Mouse (Mus musculus) left cerebral cortex, adult 9 months (tissue): ENCODE results near the gene Stxbp5.
A peak's percentile ranks its signal among the peaks of the same experiment; 100 is the strongest.

ENCODE experiments used
- DNase-seq, 2 experiments: peaks; one replicate each; pipeline ENCODE4 v3.0.0; 2022; ENCODE audit warnings: low spot score in 2 of 2

Stxbp5 gene

DNA sequence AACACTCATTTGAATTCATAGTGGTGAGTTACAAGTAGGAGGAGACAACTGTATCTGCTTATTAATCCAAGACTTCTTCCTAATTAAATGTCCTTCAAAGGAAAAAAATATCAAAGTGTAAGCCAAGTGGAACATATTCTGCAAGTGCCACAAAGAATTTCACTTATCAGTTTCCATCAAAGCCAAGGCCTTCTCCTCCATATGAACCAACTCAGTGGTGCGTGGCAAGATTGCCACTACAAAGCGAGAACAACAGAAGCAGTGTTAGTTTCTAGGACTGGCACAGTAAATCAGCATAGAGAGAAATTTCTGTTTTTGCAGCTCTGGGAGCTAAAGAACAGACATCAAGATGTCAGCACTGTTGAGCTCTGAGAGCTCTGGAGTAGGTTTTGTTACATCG lies 41.4 kb downstream of the Stxbp5 start:
- DNase-seq, result no peak

DNA sequence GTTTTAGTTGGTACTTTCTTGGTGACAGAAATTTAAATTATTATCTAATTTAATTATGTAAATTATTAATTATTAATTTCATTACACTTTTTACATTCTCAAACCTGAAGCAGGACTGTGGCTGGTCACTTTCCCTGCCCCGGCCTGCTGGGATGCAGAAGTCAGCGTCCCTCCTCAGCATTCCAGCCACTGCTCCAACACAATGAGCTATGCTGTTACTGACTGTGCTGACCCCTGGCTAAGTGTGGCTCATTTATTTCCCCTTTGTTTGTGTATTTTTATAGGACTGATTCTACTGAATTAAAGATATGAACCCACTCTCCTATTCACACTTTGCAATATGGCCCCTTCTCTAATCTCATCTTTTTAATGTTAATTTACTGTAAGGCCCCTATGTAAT lies 43.0 kb downstream of the Stxbp5 start:
- no peak for DNase-seq

DNA sequence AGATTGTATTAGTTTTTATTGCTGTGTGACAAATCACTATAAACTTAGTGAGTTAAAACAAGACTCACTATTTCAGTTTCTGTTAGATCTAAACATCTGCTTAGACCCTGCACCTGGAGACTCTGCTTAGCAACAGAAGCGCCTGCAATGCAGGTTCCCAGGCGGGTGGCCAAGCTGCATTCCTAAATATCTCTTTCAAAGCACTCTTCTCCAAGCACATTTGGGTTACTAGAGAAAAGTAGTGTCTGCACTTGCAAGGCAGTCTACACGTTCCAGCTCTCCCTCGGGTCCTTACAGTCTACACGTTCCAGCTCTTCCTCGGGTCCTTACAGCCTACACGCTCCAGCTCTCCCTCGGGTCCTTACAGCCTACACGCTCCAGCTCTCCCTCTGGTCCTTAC lies 44.1 kb downstream of the Stxbp5 start:
- DNase-seq, result no peak

- no peak for DNase-seq
These were observed 54.5 kb downstream of the Stxbp5 start for GRCm38 (mm10) chr10:9846408-9846807.

GRCm38 (mm10) chr10:9839408-9839807 lies 61.5 kb downstream of the Stxbp5 start:
- no peak for DNase-seq

GRCm38 (mm10) chr10:9834986-9835385 lies 65.9 kb downstream of the Stxbp5 start:
- no peak for DNase-seq

GRCm38 (mm10) chr10:9832937-9833336 lies 67.9 kb downstream of the Stxbp5 start:
- DNase-seq, result no peak

DNA sequence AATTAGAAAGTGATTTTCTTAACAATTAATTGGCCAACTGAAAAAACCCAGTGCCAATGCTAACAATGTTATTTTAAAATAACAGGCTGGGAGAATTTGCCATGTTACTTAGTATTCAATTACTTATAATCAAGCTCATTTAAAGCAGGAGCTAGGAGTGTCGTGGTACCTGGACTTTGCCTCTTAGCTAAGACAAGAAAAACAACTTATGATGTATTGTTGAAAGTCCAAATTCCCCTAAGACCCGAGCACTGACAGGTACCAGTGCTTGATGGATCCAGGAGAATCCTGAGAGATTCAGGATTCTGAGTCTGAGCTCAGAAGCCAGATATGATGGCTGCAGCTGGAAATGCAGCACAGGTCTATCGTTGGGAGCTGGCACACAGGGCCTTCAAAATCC lies 71.1 kb downstream of the Stxbp5 start:
- no peak for DNase-seq

- DNase-seq, result peak in 1 of 2 experiments; percentile 18
These were observed 79.6 kb downstream of the Stxbp5 start for GRCm38 (mm10) chr10:9821299-9821698.

DNA sequence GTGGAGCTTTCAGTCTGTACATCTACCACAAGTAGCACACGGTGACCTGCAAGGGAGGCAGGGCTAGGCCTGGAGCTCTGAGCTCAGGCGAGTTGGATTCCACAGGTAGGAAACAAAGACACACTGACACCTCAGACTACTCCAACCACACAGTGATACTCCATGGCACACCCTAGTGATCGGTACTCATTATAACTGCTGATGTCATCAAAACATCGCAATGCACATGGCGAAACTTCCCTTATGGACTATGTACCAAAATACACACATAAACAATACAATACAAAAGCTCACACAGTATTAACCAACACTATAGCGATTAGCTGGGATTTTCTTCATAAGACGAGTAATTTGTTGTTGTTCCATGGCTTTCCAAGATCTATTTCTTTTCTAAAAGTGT lies 82.3 kb downstream of the Stxbp5 start:
- no peak for DNase-seq

- DNase-seq, result peak in 1 of 2 experiments; percentile 40
These were observed 87.0 kb downstream of the Stxbp5 start for GRCm38 (mm10) chr10:9813926-9814325.

- DNase-seq, result no peak
These were observed 93.3 kb downstream of the Stxbp5 start for GRCm38 (mm10) chr10:9807596-9807995.

DNA sequence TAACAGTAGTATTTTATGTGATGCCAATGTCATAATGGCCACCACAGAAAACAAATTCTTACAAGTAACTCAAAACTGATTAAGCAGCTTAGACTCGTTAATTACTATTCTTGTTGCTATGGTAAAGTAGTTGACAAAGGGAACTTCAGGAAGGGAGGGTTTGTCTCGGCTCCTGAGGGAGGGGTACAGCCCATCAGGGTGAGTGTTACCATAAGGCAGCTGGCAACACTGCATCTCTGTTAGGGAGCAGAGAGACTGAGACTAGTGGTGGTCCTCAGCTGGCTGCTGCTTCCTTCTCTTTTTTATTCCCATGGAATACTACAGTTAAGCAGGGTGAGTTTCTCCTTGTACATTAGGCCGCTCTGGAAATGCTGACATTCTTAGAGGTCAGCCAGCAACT lies 95.5 kb downstream of the Stxbp5 start:
- no peak for DNase-seq

DNA sequence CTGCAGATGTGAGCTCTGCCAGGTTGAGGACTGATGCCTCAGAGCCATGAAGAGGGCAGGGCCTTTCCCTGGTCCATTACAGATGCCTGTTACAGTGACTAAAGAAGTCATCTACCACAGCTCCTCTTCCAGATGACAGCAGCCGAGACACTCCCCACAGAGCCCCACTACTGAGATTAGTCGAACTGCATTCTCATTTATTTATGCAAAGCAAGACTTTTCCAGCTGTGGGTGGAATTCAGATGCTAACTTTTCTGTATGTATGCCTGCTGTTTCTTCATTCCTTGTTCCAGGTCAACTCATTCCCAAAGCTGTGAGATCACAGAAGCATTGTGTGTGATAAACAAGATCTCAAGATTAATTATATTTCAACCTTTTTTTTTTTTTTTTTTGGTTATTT lies 97.8 kb downstream of the Stxbp5 start:
- DNase-seq, result no peak

DNA sequence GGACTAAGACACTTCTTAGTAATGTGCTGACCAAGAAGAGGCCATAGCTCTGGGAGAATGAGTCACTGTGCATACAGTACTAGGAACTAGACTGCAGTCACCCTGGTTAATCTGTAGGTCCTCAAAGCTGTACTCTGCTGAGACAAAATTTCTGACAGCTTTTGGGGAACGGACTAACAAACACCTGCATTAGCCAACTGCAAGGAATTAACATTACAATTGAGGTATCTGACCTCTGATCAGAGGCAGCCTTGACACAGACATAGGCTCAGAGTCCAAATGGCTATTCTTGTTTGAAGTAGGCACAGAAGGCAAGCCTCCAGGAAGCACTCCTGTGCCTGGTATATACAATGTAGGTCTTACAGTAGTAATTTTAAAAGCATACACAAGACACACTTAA lies 99.3 kb downstream of the Stxbp5 start:
- DNase-seq, result no peak

DNA sequence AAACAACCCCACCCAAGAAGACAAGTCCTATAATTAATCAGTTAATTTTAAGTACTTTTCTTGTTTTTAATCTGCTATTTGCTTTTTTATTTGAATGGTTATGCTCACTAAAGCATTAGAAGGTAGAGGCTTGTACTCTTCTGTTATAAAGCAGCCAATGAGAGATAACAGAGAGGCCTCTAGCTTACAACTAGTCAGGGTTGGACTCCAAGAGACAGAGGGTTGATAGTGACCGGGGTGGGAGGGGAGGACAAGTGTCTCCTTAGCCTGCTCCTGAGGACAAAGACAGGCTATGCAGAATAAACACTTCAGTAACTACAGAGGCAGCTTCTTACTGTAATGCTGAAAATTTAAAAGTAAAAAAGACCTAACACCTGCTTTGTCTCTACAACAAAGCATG lies 101.8 kb downstream of the Stxbp5 start:
- DNase-seq, result no peak

GRCm38 (mm10) chr10:9796429-9796828 lies 104.5 kb downstream of the Stxbp5 start:
- DNase-seq, result no peak

DNA sequence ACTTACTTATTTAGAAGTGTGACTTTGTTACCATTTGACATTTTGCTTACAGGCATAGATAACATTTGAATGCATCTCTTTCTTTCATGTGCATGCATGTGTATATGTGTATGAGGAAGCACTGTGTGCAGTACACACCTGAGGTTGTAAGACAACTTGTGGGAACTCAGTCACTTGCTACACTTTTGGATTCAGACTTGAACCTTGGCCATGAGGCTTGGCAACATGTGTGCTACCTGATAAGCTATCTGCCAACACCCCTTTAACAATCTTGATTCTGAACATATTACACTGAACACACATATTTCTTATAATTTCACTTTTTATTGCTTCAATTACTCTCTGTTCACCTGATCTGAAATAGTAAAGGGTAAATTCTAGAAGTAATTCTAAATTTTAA lies 106.5 kb downstream of the Stxbp5 start:
- DNase-seq, result no peak

DNA sequence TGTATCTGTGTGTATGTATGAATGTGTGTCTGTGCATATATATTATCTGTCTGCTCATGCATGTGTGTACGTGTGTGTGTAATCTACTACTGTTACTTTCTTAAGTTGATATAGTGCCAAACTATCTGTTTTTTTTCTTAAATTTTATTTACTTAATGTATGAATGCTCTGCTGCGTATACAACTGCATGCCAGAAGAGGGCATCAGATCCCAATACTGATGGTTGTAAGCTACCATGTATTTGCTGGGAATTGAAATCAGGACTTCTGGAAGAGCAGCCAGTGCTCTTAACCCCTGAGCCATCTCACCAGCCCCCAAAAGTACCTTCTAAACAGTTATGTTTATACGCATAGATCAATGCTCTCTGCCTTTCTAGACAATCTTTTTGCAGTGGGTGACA lies 109.9 kb downstream of the Stxbp5 start:
- no peak for DNase-seq

DNA sequence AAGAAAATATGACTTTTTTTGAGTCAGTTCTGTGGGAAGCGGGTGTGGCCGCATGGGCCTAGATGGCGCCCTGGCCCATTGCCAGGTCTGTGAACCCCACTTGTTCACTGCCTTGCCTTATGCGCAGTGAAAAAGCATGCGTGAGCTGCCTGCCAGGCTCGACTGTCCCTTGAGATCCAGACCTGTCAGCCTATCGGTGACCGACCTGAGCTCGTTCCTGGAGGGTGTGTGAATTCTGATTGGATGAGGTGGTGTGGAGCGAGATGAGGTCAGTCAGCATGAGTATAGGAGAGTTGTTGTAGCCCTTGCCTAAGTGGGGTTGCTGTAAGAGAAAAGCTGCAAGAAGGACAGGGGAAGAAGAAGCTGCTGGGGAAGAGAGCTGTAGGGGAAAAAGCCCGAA lies 114.4 kb downstream of the Stxbp5 start:
- no peak for DNase-seq

DNA sequence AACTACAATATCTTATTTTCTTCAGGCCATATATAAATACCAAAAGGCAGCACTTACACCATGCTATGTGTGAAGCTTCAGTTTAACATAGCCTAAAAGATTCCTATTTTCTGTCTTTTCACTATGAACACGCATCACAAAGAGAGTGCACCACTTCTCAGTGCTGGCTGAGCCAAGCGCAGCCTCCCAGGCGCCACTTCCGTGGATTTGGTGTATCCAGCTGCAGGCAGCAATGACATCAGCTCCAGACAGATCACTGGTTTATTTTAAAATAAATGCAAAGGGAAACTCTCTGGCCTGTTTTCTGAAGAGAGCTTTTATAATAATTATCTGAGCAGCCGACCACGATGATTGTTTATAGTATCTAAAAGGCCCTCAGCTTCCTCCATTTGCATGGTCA lies 115.2 kb downstream of the Stxbp5 start:
- no peak for DNase-seq

- DNase-seq, result no peak
These were observed 121.0 kb downstream of the Stxbp5 start for GRCm38 (mm10) chr10:9779864-9780263.

DNA sequence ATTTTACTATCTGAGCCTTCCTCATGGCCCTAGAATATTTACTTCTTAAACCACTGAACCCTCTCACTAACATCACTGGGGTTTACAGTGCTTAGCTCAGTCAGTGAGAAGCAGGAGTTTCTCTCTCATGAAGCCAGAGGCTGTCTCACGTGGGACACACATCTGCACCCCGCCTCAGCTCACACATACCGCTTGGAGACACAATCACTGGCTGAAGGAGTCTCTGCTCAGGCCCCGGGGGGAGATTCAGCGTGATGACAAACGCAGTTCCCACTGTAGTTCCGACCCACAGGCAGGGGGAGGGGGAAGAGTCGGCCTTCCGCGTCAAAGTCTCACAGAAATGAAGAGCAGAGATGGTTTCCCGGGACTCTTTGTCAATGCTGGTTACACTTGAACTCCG lies 130.6 kb downstream of the Stxbp5 start:
- DNase-seq, result no peak

GRCm38 (mm10) chr10:9763831-9764230 lies 137.0 kb downstream of the Stxbp5 start:
- DNase-seq, result no peak

- DNase-seq, result no peak
These were observed 140.6 kb downstream of the Stxbp5 start for GRCm38 (mm10) chr10:9760264-9760663.
